In genomic region chr16:91187662-91188061, GRCm38 (mm10) we compare ENCODE assay signal across 29 mouse cellular contexts. TPM values are rescaled to one million over a fixed set of nuclear protein-coding genes. Genes with fewer than 3 reads are reported as not detected.
"Had no signal": no experiment of that assay in that cellular context is flagged by ENCODE, and none has a peak within 500 bp of the region (broad histone marks: within the 10 kb centered on the region; RNA-seq: fewer than 3 reads in every experiment).

No protein-coding gene starts in this region.

- H3K27ac ChIP-seq: embryonic facial prominence, embryonic 10.5 days; embryonic facial prominence, embryonic 12.5 days; embryonic facial prominence, embryonic 13.5 days; embryonic facial prominence, embryonic 15.5 days; forebrain, embryonic 13.5 days; forebrain, embryonic 15.5 days; gastrocnemius, adult 2 months; heart, adult 2 months had no signal

- H3K4me1 ChIP-seq: embryonic facial prominence, embryonic 12.5 days; embryonic facial prominence, embryonic 13.5 days; embryonic facial prominence, embryonic 15.5 days had no signal

- H3K36me3 ChIP-seq: embryonic facial prominence, embryonic 10.5 days; embryonic facial prominence, embryonic 12.5 days; embryonic facial prominence, embryonic 13.5 days; embryonic facial prominence, embryonic 15.5 days; forebrain, embryonic 15.5 days had no signal

- H3K4me3 ChIP-seq: embryonic facial prominence, embryonic 10.5 days; embryonic facial prominence, embryonic 12.5 days; embryonic facial prominence, embryonic 13.5 days; embryonic facial prominence, embryonic 15.5 days; erythroblast, embryonic 14.5 days; forebrain, embryonic 13.5 days; forebrain, embryonic 15.5 days; gastrocnemius, adult 2 months; heart, adult 2 months had no signal

- H3K9me3 ChIP-seq: embryonic facial prominence, embryonic 10.5 days; embryonic facial prominence, embryonic 12.5 days; embryonic facial prominence, embryonic 13.5 days; embryonic facial prominence, embryonic 15.5 days; forebrain, embryonic 15.5 days had no signal

- ATAC-seq: forebrain, embryonic 13.5 days; forebrain, embryonic 14.5 days; forebrain, embryonic 15.5 days; forebrain, embryonic 16.5 days; forebrain, postnatal 0 days had no signal

- H3K9ac ChIP-seq: embryonic facial prominence, embryonic 12.5 days; embryonic facial prominence, embryonic 13.5 days; embryonic facial prominence, embryonic 15.5 days; forebrain, embryonic 13.5 days; forebrain, embryonic 15.5 days; forebrain, postnatal 0 days had no signal

- DNase-seq: cerebellum, adult 18-20 months; cerebellum, adult 2 months; cerebellum, adult 8-10 months; cerebellum, adult 9-10 months; cerebellum, adult 9-11 months; cerebellum, postnatal 10 days; cerebellum, postnatal 14 days; cerebellum, postnatal 25 days; cerebellum, postnatal 36 days; embryo, embryonic 11 days; forebrain, postnatal 0 days; gastrocnemius, adult 2 months; gastrocnemius, postnatal 10 days; gastrocnemius, postnatal 14 days; gastrocnemius, postnatal 25 days; gastrocnemius, postnatal 36 days; heart, adult 11 months; heart, adult 18-20 months; heart, adult 2 months had no signal

- H3K4me2 ChIP-seq: embryonic facial prominence, embryonic 12.5 days; embryonic facial prominence, embryonic 13.5 days; embryonic facial prominence, embryonic 15.5 days; forebrain, embryonic 13.5 days; forebrain, embryonic 15.5 days had no signal

RNA-seq across cellular contexts. Expression of gene Olig2, which starts 37.6 kb away (rescaled TPM):
- polyA plus RNA-seq: erythroblast, embryonic 14.5 days; gonadal fat pad, adult 2 months; heart, adult 2 months had no signal
